Mouse (Mus musculus): ENCODE measurements around the gene Pkdrej. TPM values are rescaled to one million over a fixed set of nuclear protein-coding genes. Genes with fewer than 3 reads are reported as not detected.
A peak's percentile ranks its signal among the peaks of the same experiment; 100 is the strongest.

Gene Pkdrej
- total and polyA plus RNA-seq, 2 experiments from 2014 or later: 0.66 to 2.4 TPM

DNA sequence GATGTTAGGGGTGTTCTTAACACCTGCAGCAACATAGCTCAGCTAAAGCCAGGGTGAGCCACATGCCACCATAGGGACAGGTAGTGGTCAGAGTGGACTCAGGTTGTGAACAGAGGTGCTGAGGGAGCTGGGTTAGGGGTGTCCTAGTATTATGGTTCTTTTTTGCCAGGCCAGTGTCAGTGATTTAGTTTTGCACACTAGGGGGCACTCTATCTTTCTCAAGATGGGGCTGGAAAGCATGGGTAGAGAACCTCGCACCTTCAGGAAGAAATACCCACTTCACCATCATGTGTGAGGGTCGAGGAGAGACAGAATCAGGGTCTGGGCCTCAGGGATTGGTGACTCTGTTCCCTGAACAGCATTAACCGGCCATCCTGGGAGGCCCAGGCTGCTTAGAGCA is 13.8 kb upstream of the Pkdrej start:
- Histone ChIP-seq H3K36me3 (replicated peaks; ENCODE audit: control insufficient read depth, insufficient read depth, low read length) (no peaks in the 10 kb centered on the region), H3K27ac (ENCODE audit: low read depth) (no peak overlapping the region), H3K4me1 (ENCODE audit: control insufficient read depth, insufficient read depth) (no peaks in the 10 kb centered on the region), H3K9ac (replicated peaks; ENCODE audit: low read depth, low read length) (no peak overlapping the region), H3K4me3 (ENCODE audit: low read depth, low read length) (no peak overlapping the region), H3K9me3 (replicated peaks; ENCODE audit: control insufficient read depth, low read length) (no peaks in the 10 kb centered on the region), H3K4me2 (ENCODE audit: low read depth, low read length) (no peak overlapping the region), H3K27me3 (ENCODE audit: control insufficient read depth, insufficient read depth, low read length) (no peaks in the 10 kb centered on the region)
- DNase-seq (ENCODE audit: low spot score) (no peak), ATAC-seq (ENCODE audit: insufficient read depth, low read depth) (no peak)
- 45% methylated on average over 3 of the region's 3 CpGs for WGBS
- TF ChIP-seq CTCF (IDR thresholded peaks at IDR 0.05; ENCODE audit: low read depth): peak; percentile 12; the same call in 1 of the 2 replicates
- no peak for TF ChIP-seq EP300 (IDR thresholded peaks at IDR 0.05; ENCODE audit: low read depth)

DNA sequence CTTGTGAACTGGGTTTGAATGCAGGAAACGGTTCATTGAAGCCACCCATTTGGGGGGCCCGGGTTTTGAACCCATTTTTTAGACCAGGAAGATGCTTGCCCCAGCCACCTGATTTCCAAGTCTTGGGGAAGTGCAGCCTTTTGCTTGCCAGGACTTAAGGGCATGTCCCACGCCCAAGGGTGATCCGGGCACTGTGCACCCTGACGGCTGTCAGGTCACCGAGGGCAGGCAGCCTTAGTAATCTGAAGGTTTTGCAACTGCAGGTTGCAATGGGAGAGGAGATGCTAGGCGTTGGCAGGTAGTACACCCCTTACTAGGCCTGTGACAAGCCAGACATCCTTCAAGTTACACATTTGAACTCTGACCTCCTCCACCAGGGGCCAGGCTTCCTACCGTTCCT is 11.1 kb upstream of the Pkdrej start:
- Histone ChIP-seq H3K27ac (ENCODE audit: low read depth) (peak overlapping the region; percentile 11), H3K4me3 (ENCODE audit: low read depth, low read length) (peak overlapping the region; percentile 53), H3K9me3 (replicated peaks; ENCODE audit: control insufficient read depth, low read length) (no peaks in the 10 kb centered on the region), H3K27me3 (ENCODE audit: control insufficient read depth, insufficient read depth, low read length) (no peaks in the 10 kb centered on the region), H3K4me2 (ENCODE audit: low read depth, low read length) (peak overlapping the region; percentile 67), H3K36me3 (replicated peaks; ENCODE audit: control insufficient read depth, insufficient read depth, low read length) (no peaks in the 10 kb centered on the region), H3K9ac (replicated peaks; ENCODE audit: low read depth, low read length) (peak overlapping the region; percentile 41), H3K4me1 (ENCODE audit: control insufficient read depth, insufficient read depth) (no peaks in the 10 kb centered on the region)
- TF ChIP-seq EP300 (IDR thresholded peaks at IDR 0.05; ENCODE audit: low read depth) (no peak), CTCF (IDR thresholded peaks at IDR 0.05; ENCODE audit: low read depth) (no peak)
- DNase-seq (ENCODE audit: low spot score) (no peak), ATAC-seq (ENCODE audit: insufficient read depth, low read depth) (no peak)
- WGBS: 47% methylated on average over 8 of the region's 8 CpGs

DNA sequence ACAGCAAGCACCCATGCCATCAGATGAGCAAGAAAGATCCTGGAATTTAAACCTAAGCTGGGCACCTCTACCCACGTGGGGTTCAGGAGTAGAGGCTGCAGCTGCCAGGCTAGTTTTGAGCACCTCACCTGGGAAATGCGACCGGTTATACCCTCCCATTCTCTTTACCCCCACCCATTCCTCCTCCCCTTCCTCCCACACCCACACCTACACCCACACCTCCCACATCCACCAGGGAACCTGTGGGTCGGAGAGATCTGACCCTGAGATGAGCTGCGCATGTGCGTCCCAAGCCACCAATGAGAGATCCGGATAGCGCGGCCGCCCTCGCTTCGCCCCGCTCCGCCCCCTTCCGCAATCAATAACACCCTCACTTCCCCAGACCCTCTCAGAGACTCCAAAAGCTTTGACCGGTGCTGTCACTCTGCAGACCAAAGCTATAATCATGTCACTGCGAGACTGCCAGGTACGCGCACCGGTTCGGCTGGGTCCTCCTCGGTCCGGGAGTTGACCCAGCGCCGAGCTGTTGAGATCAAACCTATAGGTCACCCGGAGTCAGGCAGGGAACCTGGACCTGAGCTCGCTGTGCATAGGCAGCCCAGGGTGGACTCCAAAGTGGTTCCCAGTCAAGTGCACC is 10.5 kb upstream of the Pkdrej start, which contains the start of gene Ttc38:
TSS of gene Ttc38 (plus strand) at position 353 of the 637 bp plus-strand sequence.
- Histone ChIP-seq H3K27ac (ENCODE audit: low read depth) (peak within 1 kb of the TSS; percentile 11), H3K36me3 (replicated peaks; ENCODE audit: control insufficient read depth, insufficient read depth, low read length) (no peaks in the 10 kb centered on the region)
- 2% methylated on average over 27 of the region's 27 CpGs for WGBS

DNA sequence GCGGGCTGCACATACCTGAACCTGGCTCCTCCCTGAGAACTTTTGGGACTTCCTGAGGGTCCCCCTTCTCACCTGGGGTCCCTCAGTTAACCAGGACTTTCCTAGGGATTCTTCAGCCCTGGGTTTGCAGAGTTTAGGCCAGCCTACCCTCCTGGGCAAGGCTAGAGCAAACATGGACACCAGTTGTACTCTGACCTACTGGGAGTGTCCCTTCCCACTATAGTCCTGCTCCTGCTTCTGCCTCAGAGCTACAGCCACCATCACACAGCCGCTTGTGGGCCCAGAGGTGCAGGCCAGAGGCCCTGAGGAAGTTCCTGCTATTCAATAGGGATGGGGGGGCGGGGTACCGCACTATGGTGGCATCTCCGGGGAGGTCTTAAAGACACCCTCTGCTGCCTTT is 7.9 kb upstream of the Pkdrej start:
- Histone ChIP-seq H3K4me1 (ENCODE audit: control insufficient read depth, insufficient read depth) (no peaks in the 10 kb centered on the region), H3K27me3 (ENCODE audit: control insufficient read depth, insufficient read depth, low read length) (no peaks in the 10 kb centered on the region), H3K36me3 (replicated peaks; ENCODE audit: control insufficient read depth, insufficient read depth, low read length) (no peaks in the 10 kb centered on the region), H3K4me3 (ENCODE audit: low read depth, low read length) (no peak overlapping the region), H3K27ac (ENCODE audit: low read depth) (no peak overlapping the region), H3K9ac (replicated peaks; ENCODE audit: low read depth, low read length) (no peak overlapping the region), H3K9me3 (replicated peaks; ENCODE audit: control insufficient read depth, low read length) (no peaks in the 10 kb centered on the region), H3K4me2 (ENCODE audit: low read depth, low read length) (no peak overlapping the region)
- DNase-seq (ENCODE audit: low spot score) (no peak), ATAC-seq (ENCODE audit: insufficient read depth, low read depth) (no peak)
- TF ChIP-seq CTCF (IDR thresholded peaks at IDR 0.05; ENCODE audit: low read depth) (no peak), EP300 (IDR thresholded peaks at IDR 0.05; ENCODE audit: low read depth) (no peak)
- WGBS: 70% methylated on average over 5 of the region's 5 CpGs

More for the DNA sequence above, 10.5 kb upstream of the Pkdrej start, which contains the start of gene Ttc38:
- Histone ChIP-seq H3K27me3 (ENCODE audit: control insufficient read depth, insufficient read depth, low read length) (no peaks in the 10 kb centered on the region), H3K9ac (replicated peaks; ENCODE audit: low read depth, low read length) (peak within 1 kb of the TSS; percentile 41), H3K4me2 (ENCODE audit: low read depth, low read length) (peak within 1 kb of the TSS; percentile 67), H3K9me3 (replicated peaks; ENCODE audit: control insufficient read depth, low read length) (no peaks in the 10 kb centered on the region), H3K4me3 (ENCODE audit: low read depth, low read length) (peak within 1 kb of the TSS; percentile 53), H3K4me1 (ENCODE audit: control insufficient read depth, insufficient read depth) (no peaks in the 10 kb centered on the region)
- TF ChIP-seq EP300 (IDR thresholded peaks at IDR 0.05; ENCODE audit: low read depth) (no peak), CTCF (IDR thresholded peaks at IDR 0.05; ENCODE audit: low read depth) (no peak)
- peak; percentile 88 for ATAC-seq (ENCODE audit: insufficient read depth, low read depth)
- peak; percentile 51 for DNase-seq (ENCODE audit: low spot score)

DNA sequence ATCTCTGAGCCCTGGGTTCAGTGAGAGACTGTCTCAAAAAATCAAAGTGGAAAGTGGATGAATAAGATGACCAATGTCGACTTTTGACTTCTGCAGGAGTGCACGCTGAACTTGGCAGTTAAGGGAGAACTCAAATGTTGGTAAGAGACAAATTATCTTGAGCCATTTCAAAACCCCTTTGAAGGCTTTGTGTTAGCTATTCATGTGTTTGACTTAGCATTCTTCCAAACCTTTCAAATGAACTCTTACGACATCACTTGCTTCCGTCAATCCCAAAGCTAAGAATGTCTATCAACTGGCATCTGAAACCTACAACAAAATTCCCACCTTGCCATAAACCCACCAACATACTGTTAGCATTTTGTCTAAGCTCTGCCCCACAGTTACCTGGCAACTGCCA is 6.5 kb upstream of the Pkdrej start:
- no peak overlapping the region for H3K27ac ChIP-seq (ENCODE audit: low read depth)
- no peak overlapping the region for H3K4me2 ChIP-seq (ENCODE audit: low read depth, low read length)
- no peaks in the 10 kb centered on the region for H3K27me3 ChIP-seq (ENCODE audit: control insufficient read depth, insufficient read depth, low read length)
- H3K9me3 ChIP-seq (replicated peaks; ENCODE audit: control insufficient read depth, low read length): no peaks in the 10 kb centered on the region
- no peaks in the 10 kb centered on the region for H3K36me3 ChIP-seq (replicated peaks; ENCODE audit: control insufficient read depth, insufficient read depth, low read length)
- WGBS: 79% methylated on average over 4 of the region's 4 CpGs
- no peak for ATAC-seq (ENCODE audit: insufficient read depth, low read depth)
- no peak overlapping the region for H3K4me3 ChIP-seq (ENCODE audit: low read depth, low read length)
- no peak overlapping the region for H3K9ac ChIP-seq (replicated peaks; ENCODE audit: low read depth, low read length)
- no peak for TF ChIP-seq EP300 (IDR thresholded peaks at IDR 0.05; ENCODE audit: low read depth)
- TF ChIP-seq CTCF (IDR thresholded peaks at IDR 0.05; ENCODE audit: low read depth): no peak
- DNase-seq (ENCODE audit: low spot score): no peak
- no peaks in the 10 kb centered on the region for H3K4me1 ChIP-seq (ENCODE audit: control insufficient read depth, insufficient read depth)

DNA sequence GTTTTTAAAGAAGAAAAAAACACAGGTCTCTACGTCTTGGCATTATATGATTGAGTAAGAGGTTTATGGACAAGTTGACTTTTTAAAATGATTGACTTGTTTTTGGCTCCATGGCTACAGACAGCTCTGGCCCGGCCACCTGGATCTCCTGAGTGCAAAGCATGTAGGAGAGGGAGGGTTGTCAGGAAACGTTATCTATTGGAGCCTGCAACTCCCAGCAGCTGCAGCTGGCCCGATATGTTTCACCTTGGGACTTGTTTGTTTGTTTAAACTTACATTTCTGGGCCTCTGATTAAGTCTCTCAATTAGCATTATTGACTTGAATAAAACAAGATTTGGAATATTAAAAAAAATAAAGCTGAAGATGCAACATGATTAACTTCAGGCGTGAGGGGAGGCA is 5.1 kb upstream of the Pkdrej start:
- no peaks in the 10 kb centered on the region for H3K9me3 ChIP-seq (replicated peaks; ENCODE audit: control insufficient read depth, low read length)
- H3K9ac ChIP-seq (replicated peaks; ENCODE audit: low read depth, low read length): no peak overlapping the region
- no peaks in the 10 kb centered on the region for H3K27me3 ChIP-seq (ENCODE audit: control insufficient read depth, insufficient read depth, low read length)
- H3K4me2 ChIP-seq (ENCODE audit: low read depth, low read length): no peak overlapping the region
- ATAC-seq (ENCODE audit: insufficient read depth, low read depth) (no peak), DNase-seq (ENCODE audit: low spot score) (no peak)
- 0 out of 2 replicates have a peak, but pooled peaks cover 7% of the 10 kb centered on the region for H3K4me1 ChIP-seq (ENCODE audit: control insufficient read depth, insufficient read depth)
- no peak overlapping the region for H3K4me3 ChIP-seq (ENCODE audit: low read depth, low read length)
- H3K36me3 ChIP-seq (replicated peaks; ENCODE audit: control insufficient read depth, insufficient read depth, low read length): no peaks in the 10 kb centered on the region
- 37% methylated on average over 5 of the region's 5 CpGs for WGBS
- no peak overlapping the region for H3K27ac ChIP-seq (ENCODE audit: low read depth)
- TF ChIP-seq EP300 (IDR thresholded peaks at IDR 0.05; ENCODE audit: low read depth) (no peak), CTCF (IDR thresholded peaks at IDR 0.05; ENCODE audit: low read depth) (no peak)

All from heart, postnatal 0 days (tissue).